10 mouse cellular contexts compared by ENCODE assay signal in genomic region chr9:14058592-14059227, GRCm38 (mm10).
DNase-seq lines count a peak whose midpoint lies in the region; ATAC-seq lines count a peak whose summit lies in the region.
"Had no signal": no experiment of that assay in that cellular context is flagged by ENCODE, and none has a peak within 500 bp of the region (broad histone marks: within the 10 kb centered on the region; RNA-seq: fewer than 3 reads in every experiment).

No protein-coding gene starts in this region.

- no peaks in the 10 kb centered on the region for H3K9me3 ChIP-seq in hindbrain, embryonic 16.5 days (ENCODE audit: control insufficient read depth, low read length)
- no peaks in the 10 kb centered on the region for H3K9me3 ChIP-seq in hindbrain, embryonic 11.5 days (ENCODE audit: control insufficient read depth, low read length)
- no peaks in the 10 kb centered on the region for H3K9me3 ChIP-seq in embryonic facial prominence, embryonic 15.5 days (replicated peaks)
- no peaks in the 10 kb centered on the region for H3K9me3 ChIP-seq in midbrain, embryonic 15.5 days

- no peak overlapping the region for H3K4me3 ChIP-seq in hindbrain, embryonic 16.5 days (ENCODE audit: low read length)
- no peak overlapping the region for H3K4me3 ChIP-seq in hindbrain, embryonic 11.5 days (ENCODE audit: low read depth, low read length)
- no peak overlapping the region for H3K4me3 ChIP-seq in embryonic facial prominence, embryonic 15.5 days (replicated peaks)
- no peak overlapping the region for H3K4me3 ChIP-seq in midbrain, embryonic 15.5 days

- DNase-seq in hindbrain, embryonic 11.5 days (ENCODE audit: low spot score) = no peak
- peak; percentile 41 for DNase-seq in adrenal gland, postnatal 10 days
- no peak for DNase-seq in thymus, postnatal 25 days
- no peak for DNase-seq in spleen, postnatal 14 days (ENCODE audit: low spot score in 2 of 2)
- no peak for DNase-seq in testis, postnatal 10 days (ENCODE audit: low spot score)
- DNase-seq: thymus, postnatal 4 days had no signal

- H3K27ac ChIP-seq in hindbrain, embryonic 16.5 days (ENCODE audit: low read depth, low read length) = peak overlapping the region; percentile 31; the same call in 1 of the 2 replicates
- no peak overlapping the region for H3K27ac ChIP-seq in hindbrain, embryonic 11.5 days (ENCODE audit: low read depth, low read length)
- peak overlapping the region; percentile 84 for H3K27ac ChIP-seq in embryonic facial prominence, embryonic 15.5 days (replicated peaks)
- peak overlapping the region; percentile 46 for H3K27ac ChIP-seq in midbrain, embryonic 15.5 days

- 22% methylated on average over 5 of the region's 5 CpGs for WGBS in hindbrain, embryonic 16.5 days
- 35% methylated on average over 5 of the region's 5 CpGs for WGBS in hindbrain, embryonic 11.5 days
- WGBS in embryonic facial prominence, embryonic 15.5 days = 14% methylated on average over 5 of the region's 5 CpGs
- 9% methylated on average over 5 of the region's 5 CpGs for WGBS in midbrain, embryonic 15.5 days

- peak; percentile 70 for ATAC-seq in hindbrain, embryonic 16.5 days
- ATAC-seq in hindbrain, embryonic 11.5 days (ENCODE audit: low FRiP score) = no peak
- peak; percentile 77 for ATAC-seq in embryonic facial prominence, embryonic 15.5 days (ENCODE audit: insufficient number of reproducible peaks, low FRiP score, low TSS enrichment, low read depth)
- peak; percentile 86 for ATAC-seq in midbrain, embryonic 15.5 days (replicated peaks)
- ATAC-seq: inflammation-experienced regulatory T-cells, adult 6 months had no signal

- no peaks in the 10 kb centered on the region for H3K36me3 ChIP-seq in hindbrain, embryonic 16.5 days (ENCODE audit: control insufficient read depth, insufficient read depth, low read length)
- H3K36me3 ChIP-seq in hindbrain, embryonic 11.5 days (ENCODE audit: control insufficient read depth, insufficient read depth, low read length) = no peaks in the 10 kb centered on the region
- no peaks in the 10 kb centered on the region for H3K36me3 ChIP-seq in embryonic facial prominence, embryonic 15.5 days
- H3K36me3 ChIP-seq in midbrain, embryonic 15.5 days (replicated peaks) = no peaks in the 10 kb centered on the region

- H3K9ac ChIP-seq in hindbrain, embryonic 16.5 days (ENCODE audit: low read depth, low read length) = no peak overlapping the region
- H3K9ac ChIP-seq in hindbrain, embryonic 11.5 days (ENCODE audit: low read depth, low read length) = no peak overlapping the region
- H3K9ac ChIP-seq in embryonic facial prominence, embryonic 15.5 days = no peak overlapping the region
- H3K9ac ChIP-seq in midbrain, embryonic 15.5 days = no peak overlapping the region

- H3K27me3 ChIP-seq in hindbrain, embryonic 16.5 days (replicated peaks; ENCODE audit: control insufficient read depth, insufficient read depth, low read length) = no peaks in the 10 kb centered on the region
- no peaks in the 10 kb centered on the region for H3K27me3 ChIP-seq in hindbrain, embryonic 11.5 days (ENCODE audit: control insufficient read depth, insufficient read depth, low read length)
- H3K27me3 ChIP-seq in embryonic facial prominence, embryonic 15.5 days = no peaks in the 10 kb centered on the region
- no peaks in the 10 kb centered on the region for H3K27me3 ChIP-seq in midbrain, embryonic 15.5 days (replicated peaks)

- no peak overlapping the region for H3K4me2 ChIP-seq in hindbrain, embryonic 16.5 days (ENCODE audit: low read length)
- H3K4me2 ChIP-seq in hindbrain, embryonic 11.5 days (replicated peaks; ENCODE audit: low read depth, low read length) = no peak overlapping the region
- no peak overlapping the region for H3K4me2 ChIP-seq in embryonic facial prominence, embryonic 15.5 days (replicated peaks)
- H3K4me2 ChIP-seq in midbrain, embryonic 15.5 days = no peak overlapping the region

- peaks cover 10% of the 10 kb centered on the region for H3K4me1 ChIP-seq in hindbrain, embryonic 16.5 days (ENCODE audit: control insufficient read depth, insufficient read depth, low read depth, low read length)
- H3K4me1 ChIP-seq in hindbrain, embryonic 11.5 days (replicated peaks; ENCODE audit: control insufficient read depth, insufficient read depth, low read length) = no peaks in the 10 kb centered on the region
- peaks cover 28% of the 10 kb centered on the region for H3K4me1 ChIP-seq in embryonic facial prominence, embryonic 15.5 days
- H3K4me1 ChIP-seq in midbrain, embryonic 15.5 days = peaks cover 14% of the 10 kb centered on the region
